Mouse (Mus musculus) liver, embryonic 14.5 days (tissue): Measurements from ENCODE around the gene Eif2ak1.

Experiments used
- CTCF ChIP-seq: IDR thresholded peaks from 2 replicates; pipeline ENCODE4 v1.5.1; 2016; ENCODE audit warnings: antibody characterized with exemption, low read depth, control low read depth
- EP300 ChIP-seq: IDR thresholded peaks from 2 replicates; pipeline ENCODE4 v1.6.1; 2016; ENCODE audit warnings: antibody characterized with exemption, low read depth

DNA sequence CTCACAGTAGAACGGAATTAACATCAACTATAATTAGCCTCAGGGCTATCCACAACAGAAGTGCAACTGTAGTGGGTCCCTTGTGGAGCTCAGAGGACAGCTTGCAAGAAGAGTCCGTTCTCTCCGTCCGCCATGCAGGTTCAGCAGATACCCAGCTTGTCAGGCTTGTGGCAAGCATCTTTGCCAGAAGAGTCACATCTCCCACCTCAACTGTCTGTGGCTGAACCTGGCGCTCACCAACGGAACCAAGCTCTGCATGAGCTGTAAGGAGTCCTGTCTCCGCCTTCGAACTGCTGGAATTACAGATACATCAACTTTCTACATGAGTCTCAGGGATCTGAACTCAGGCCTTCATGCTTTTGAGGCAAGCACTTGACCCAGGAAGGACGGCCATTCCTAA is 118.6 kb downstream of the Eif2ak1 start:
- TF ChIP-seq CTCF (no peak), EP300 (no peak)
